Mouse (Mus musculus): Measurements from ENCODE around the gene Hnf1a.
"Not testable (repeated sequence)": the region's sequence is repeated elsewhere in the genome, so short reads cannot be mapped to it uniquely, and the experiment has no call there.

Gene Hnf1a

DNA sequence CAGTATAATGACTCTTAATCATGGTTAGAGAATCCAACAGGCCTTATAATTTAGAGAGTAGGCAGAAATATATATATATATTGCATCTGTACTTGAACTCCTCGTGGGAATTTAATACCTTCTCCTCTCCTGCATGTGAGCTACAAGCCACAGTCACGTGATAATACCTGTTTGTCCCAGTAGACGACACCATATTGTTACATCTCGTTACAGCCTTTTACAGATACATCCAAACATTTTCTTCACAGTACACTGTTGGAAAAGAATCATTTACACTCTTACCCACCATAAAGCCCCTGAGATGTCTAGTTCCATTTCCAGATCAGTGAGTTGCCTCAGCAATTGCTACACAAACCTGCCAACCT lies 28.1 kb downstream of the Hnf1a start:
- no peak for DNase-seq

DNA sequence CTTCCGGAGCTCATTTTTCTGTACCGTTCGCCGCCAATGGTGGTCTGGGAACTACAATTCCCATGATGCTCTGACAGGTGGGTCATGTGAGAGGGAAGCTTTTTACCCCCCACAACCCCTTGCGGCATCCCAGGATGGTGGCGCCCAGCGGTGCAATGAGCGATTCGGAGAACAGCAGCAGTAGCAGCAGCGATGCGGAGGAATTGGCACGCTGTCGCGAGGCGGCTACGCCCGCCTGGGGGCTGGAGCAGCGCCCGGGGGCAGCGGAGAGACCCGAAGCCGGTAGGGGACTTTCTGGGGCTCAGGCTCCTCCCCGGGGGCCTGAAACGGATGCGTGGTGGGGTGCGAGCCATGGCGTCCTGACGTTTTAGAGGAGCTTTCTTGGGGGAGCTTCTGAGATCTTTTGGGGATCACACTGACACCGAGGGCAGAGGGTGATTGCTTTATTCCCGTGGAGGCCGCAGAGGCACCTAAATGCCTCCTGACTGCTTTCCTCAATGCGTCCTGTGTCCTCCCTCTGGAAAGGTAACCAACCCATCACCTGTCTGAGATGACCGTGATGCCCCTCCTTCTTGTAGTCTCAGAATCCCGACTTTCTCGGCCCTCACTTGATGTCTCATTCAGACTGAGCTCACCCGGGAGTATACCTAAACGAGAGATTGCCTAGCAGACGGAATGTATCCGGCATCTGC lies 28.7 kb downstream of the Hnf1a start, which contains the start of gene 2210016L21Rik:
2210016L21Rik (plus strand) TSS at position 85 of the 692 bp plus-strand sequence.
- DNase-seq: peak; percentile 91

DNA sequence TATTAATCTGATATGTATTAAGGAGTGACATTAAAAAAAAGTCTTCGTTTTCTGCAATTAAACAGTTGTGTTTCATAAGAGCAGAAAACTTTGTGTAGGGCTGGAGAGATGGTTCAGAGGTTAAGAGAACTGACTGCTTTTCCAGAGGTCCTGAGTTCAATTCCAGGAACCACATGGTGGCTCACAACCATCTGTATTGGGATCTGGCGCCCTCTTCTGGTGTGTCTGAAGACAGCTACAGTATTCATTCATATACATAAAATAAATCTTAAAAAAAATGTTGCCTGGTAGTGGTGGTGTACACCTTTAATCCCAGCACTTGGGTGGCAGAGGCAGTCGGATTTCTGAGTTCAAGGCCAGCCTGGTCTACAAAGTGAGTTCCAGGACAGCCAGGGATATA lies 29.8 kb downstream of the Hnf1a start:
- DNase-seq: not testable (repeated sequence)

DNA sequence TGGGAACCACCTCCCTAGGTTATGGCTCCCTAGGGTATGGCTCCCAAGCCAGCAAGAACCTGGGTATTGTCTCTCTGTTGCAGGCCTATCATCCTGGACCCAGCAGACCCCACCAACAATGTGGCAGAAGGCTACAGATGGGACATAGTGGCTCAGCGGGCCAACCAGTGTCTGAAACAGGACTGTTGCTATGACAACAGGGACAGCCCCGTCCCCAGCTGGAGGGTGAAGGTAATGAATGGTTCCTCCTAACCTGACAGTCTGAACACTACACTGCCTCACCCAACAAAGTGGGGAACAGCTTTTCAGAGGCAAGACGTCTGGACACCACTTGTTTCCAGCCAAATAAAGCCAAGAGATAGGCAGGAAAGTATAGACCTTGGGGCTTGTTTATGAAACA lies 35.1 kb downstream of the Hnf1a start:
- no peak for DNase-seq

DNA sequence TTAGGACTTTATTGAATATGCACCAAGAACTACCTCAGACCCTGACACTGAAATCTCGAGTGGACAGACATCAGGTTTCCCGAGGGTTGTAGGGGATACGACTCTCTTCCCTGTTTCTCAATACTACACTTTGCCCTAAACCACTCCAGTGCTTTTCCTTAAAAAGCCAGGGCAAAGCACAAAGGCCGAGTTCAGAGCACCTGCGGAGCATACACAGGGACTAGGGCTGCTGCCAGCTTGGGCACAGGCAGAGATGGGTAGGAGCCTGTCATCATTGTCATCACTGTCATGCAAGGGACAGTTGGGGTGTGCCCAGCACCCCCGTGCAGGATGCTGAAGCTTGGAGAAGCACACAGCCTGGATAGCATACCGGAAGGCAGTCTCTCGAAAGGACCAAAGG lies 37.7 kb downstream of the Hnf1a start:
- no peak for DNase-seq

DNA sequence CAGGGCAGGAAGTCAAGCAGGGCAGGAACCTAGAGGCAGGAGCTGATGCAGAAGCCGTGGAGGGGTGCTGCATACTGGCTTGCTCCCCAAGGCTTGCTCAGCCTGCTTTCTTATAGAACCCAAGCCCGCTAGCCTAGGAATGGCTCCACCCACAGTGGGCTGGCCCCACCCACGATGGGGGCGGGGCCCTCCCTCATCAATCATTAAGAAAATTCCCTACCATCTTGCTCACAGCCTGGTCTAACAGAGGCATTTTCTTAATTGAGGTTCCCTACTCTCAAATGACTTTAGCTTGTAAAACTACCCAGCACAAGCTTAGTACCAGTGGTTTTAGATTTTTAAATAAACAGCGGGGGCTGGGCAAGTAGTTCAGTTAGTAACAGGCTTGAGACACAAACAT lies 39.3 kb downstream of the Hnf1a start:
- no peak for DNase-seq

DNA sequence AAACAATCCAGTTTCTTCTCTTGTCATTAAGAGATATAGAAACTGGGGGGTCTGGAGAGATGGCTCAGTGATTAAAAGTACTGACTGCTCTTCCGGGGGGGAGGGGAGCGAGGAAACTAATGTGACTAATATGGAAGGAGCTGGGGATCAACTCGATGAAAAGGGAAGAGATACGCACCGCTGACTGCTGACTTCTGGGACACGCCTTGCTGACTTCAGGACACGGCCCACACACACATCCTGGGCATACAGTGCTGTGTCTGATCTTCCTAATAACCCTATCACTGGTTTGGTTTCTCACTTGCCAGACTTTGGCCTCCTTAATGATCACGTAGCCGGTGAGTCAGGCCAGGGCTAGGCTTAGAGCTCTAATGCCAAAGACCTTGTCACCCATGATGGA lies 44.1 kb downstream of the Hnf1a start:
- DNase-seq: no peak

DNA sequence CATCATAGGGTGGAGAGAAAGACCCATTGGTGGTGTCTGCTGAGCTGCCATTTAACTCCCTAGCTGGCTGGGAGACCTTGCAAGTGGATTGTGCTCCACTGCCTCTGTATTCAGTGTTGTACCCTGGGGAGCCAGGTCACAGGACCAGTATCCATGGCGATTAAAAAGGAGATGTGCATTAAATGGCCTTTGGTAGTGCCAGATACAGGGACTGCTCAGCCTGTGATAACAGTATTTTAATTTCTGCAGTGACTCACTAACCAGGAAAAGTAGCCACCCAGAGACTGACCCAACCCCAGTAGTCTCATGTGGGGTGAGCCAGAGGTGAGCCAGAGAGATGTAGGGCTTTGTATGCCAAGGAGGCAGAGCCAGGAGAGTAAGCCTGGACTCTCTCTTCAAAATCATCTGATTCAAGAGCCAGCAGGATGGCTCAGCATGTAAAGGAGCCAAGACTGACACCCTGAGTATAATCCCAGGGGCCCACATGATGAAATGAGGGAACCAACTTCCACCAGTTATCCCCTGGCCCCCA lies 44.7 kb downstream of the Hnf1a start:
- DNase-seq: no peak

DNA sequence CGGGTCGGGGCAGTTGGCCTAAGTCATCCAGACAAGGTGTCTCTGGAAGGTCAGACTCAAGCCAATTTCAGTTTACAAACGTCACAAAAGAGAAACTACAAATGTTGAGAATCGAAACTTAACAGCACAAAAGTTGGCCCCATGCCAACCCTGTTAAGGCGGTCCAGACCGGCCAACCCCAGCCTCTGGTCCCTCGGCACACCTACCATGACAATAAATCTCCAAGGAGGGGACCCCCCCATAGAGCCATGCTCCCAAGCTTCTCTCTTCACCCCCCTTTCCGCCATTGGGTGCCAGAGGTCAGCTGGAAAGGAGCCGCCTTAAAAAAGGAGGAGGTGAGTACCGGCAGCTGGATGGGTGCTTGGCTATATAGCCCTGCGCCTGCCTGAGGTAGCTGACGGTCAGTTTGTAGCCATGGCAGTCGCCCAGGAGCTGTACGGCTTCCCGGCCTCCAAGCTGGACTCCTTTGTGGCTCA lies 47.9 kb downstream of the Hnf1a start, which contains the start of gene Oasl1:
Oasl1 (plus strand) TSS at position 243 of the 476 bp plus-strand sequence.
- DNase-seq: peak; percentile 72

DNA sequence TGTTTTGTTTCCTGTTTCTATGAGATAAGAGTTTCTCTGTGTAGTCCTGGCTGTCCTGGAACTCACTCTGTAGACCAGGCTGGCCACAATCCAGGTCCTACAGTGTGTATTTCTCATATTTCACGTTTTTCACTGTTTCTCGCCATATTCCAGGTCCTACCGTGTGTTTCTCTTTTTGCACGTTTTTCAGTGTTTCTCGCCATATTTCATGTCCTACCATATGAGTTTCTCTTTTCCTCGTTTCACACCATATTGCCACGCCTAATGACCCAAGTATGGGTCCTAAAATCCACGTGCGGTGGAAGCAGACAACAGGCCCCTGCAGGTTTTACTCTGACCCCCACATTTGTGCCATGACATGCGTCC lies 48.5 kb downstream of the Hnf1a start:
- no peak for DNase-seq

DNA sequence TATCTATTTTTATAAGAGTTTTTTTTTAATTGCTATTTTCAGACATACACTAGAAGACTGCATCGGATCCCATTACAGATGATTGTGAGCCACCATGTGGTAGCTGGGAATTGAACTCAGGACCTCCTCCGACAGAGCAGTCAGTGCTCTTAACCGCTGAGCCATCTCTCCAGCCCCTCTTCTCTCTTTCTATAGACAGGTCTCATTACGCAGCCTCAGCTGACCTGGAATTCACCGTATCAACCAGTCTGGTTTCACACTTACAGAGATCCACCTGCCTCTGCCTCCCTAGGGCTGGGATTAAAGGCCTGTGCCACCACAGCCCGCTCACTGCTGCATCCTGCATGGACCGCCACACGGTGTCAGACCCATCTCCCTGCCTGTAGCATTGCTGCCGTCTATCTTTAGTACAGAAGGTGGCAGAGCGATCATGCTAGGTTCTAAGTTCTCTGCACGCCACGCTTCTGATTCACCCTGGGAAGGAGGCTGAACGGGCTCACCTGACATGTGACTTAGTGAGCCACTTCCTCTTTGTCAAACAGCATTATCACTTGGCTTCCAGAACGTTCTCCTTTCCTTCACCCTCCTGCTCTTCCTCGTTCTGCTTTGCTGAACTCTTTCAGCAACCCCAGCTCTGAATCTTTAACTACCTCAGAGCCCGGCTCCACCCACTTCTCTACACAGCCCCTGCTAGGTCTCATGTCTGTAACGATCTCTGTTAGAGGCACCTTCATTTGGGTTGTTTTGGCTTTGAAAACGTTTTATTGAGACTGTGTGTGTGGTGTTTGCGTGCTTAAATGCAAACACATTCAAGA lies 49.1 kb downstream of the Hnf1a start:
- peak; percentile 67 for DNase-seq

DNA sequence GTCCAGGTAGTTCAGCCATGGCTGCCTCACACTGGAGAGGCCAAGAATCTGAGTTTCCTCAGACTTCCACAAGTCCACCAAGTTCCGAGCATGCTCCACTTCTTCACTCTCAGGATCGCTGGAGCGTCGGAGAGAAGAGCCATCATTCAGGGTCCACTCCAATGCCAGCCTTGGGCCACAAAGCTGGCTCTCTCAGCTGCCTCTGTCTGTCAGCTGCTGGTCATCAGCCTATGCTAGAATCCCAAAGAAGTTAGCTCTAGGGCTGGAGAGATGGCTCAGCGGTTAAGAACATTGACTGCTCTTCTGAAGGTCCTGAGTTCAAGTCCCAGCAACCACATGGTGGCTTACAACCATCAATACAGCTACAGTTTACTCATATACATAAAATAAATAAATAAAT lies 53.5 kb downstream of the Hnf1a start:
- DNase-seq: not testable (repeated sequence)

DNA sequence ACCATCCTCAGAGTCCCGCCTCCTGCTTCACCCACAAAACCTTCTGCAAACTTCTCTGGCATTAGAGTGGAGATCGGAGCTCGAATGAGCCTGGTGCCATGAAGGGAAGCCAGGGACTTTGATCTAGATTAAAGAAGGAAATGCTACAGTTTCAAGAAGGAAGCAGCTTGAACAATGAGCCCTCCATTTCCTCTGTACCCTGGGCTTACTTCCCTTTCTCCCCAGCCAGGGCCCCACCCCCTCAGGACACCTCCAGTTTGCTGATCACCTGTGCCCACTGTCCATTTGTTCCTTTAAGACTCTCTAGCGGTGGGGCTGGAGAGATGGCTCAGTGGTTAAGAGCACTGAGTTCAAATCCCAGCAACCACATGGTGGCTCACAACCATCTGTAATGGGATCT lies 54.1 kb downstream of the Hnf1a start:
- DNase-seq: peak; percentile 30

DNA sequence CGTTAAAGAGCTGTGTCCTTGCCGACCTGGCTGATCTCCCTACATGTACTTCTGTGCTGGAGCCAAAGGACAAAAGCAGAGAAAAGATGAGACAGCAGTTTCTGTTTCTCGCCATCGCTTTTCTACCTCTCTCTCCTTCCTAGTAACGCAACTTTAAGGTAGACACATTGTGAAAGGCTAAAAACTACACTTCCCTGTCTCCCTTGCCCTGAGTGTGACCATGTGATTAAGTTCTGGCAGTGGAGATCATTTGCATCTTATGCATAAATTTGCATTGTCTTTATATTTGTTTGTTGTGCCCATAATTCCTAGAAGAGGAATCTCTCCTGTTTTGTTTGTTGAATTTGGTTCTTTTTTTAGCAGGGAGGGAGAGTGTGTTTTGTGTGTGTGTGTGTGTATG lies 55.0 kb downstream of the Hnf1a start:
- DNase-seq: no peak

DNA sequence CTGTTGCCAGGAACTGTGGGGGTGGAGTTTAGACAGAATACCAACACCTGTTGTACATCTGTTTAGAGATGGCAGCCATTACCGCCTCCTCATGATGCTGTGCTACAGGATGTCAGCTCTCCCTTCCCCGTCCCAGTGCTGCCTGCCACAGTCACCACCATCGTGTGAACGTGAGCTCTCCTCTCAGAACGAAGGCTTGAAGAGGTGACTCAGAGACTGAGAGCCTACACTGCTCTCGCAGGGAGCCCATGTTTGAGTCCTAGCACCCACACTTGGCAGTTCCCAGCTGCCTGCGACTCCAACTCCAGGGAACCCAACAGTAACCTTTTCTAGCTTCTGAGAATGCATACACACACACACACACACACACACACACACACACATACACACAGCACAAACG lies 56.0 kb downstream of the Hnf1a start:
- no peak for DNase-seq

DNA sequence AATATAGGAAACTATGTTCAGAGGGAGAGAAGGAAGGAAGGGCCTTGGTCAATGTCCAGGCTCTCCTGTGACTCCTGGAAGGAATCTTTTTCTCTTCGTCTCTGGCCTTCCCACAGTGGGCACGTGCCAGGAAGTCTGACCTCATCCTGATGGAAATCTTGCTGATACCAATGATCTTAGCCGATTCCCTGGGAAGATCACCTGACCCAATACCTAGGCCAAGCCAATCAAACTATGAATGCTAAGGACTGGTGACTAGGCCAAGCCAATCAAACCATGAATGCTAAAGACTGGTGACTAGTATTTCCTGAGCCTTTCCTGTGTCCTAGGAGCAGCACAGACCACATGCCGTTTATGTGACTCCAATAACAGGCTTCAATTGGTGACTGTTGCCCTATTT lies 57.2 kb downstream of the Hnf1a start:
- DNase-seq: no peak

DNA sequence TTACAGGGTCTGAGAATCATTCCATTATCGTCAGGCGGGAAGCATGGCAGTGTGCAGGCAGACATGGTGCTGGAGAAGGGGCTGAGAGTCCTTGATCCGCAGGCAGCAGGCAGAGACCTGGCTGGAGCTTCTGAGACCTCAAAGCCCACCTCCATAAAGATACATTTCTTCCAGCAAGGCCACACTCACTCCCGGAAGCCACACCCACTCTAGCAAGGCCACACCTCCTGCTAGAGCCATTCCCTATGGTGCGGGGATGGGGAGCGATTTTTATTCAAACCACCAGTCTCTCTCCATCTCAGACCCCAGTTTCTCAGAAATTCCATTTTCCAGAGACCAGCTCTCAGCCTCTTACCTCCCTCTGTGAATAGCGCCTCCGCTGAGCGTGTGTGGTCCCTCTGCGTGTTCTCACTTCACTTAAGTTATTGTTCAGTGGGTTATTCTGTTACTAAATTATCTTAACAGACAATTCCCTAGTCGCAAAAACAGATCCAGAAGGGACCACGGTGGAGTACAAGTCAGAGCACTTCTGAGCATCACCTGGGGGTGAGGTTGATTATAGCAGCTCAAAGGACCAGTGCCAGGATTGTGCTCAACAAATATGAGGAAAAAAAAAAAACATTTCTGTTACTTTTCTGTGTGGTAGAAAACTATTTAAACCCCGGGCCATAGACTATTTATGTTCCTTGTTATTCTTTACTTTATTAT lies 62.1 kb downstream of the Hnf1a start:
- DNase-seq: no peak

DNA sequence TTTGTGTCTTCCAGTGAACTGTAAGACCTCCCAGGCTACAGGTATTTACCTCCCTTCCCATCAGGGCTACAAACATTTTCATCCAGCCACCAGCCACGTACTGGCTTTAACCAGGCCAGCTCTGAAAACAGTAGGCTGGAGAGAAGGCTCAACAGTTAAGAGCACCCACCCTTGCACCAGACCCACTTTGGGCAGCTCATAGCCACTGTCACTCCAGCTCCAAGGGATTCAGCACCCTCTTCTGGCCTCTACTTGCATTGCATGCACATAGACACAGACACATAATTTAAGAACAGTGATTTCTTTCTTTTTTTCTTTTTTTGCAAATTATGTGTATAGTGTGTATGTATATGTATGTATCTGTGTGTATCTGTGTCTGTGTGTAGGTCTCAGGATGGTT lies 68.5 kb downstream of the Hnf1a start:
- DNase-seq: peak; percentile 73

Data from lung, postnatal 36 days (tissue).